Mouse (Mus musculus) spleen, adult 2 months (tissue): ENCODE measurements around the gene Nomo1.

Source experiments
- CTCF ChIP-seq: fragments of 200-500 bp; IDR thresholded peaks from 2 replicates; pipeline ENCODE4 v1.5.1; 2011; ENCODE audit warnings: mild to moderate bottlenecking, inconsistent platforms; ENCODE audit not compliant: insufficient read depth, insufficient read length, insufficient replicate concordance; ENCODE audit errors: extremely low read depth
- POLR2A ChIP-seq: fragments of 200-500 bp; IDR thresholded peaks from 2 replicates; pipeline ENCODE4 v1.6.1; 2011; ENCODE audit warnings: low read depth, low read length, inconsistent platforms

- TF ChIP-seq CTCF, result no peak
- no peak for TF ChIP-seq POLR2A
These were observed 10.6 kb downstream of the Nomo1 start for GRCm38 (mm10) chr7:46044106-46044505.
